Mouse (Mus musculus) liver, adult 2 months (tissue): ENCODE measurements around the gene Cdc42ep2. TPM values are rescaled to one million over a fixed set of nuclear protein-coding genes. Genes with fewer than 3 reads are reported as not detected.
A peak's percentile ranks its signal among the peaks of the same experiment; 100 is the strongest.

Experiments used
- DNase-seq: peaks from one replicate; pipeline ENCODE4 v3.0.0-alpha.2; 2011; ENCODE audit warnings: low read depth, low spot score; ENCODE audit errors: extremely low read depth
- H3K27ac ChIP-seq: fragments of 200-500 bp; replicated peaks from 2 replicates; pipeline ENCODE4 v1.5.1; 2012; ENCODE audit warnings: low read depth, mild to moderate bottlenecking, control low read depth, inconsistent platforms, low read length; ENCODE audit not compliant: insufficient read depth
- H3K27me3 ChIP-seq: fragments of 200-500 bp; 2 replicates; pipeline ENCODE4 v1.6.1; 2012; ENCODE audit warnings: mild to moderate bottlenecking, moderate library complexity, low read length, inconsistent platforms; ENCODE audit not compliant: control insufficient read depth, insufficient read depth
- H3K36me3 ChIP-seq: fragments of 200-500 bp; 2 replicates; pipeline ENCODE4 v1.6.1; 2012; ENCODE audit warnings: low read length, inconsistent platforms; ENCODE audit not compliant: control insufficient read depth, insufficient read depth
- H3K4me1 ChIP-seq: fragments of 200-500 bp; 2 replicates; pipeline ENCODE4 v1.6.1; 2011; ENCODE audit warnings: low read length; ENCODE audit not compliant: control insufficient read depth, insufficient read depth
- H3K4me3 ChIP-seq: fragments of 200-500 bp; 2 replicates; pipeline ENCODE4 v1.5.1; 2011; ENCODE audit warnings: low read depth, mild to moderate bottlenecking, control low read depth, low read length, moderate library complexity; ENCODE audit not compliant: insufficient read depth
- H3K79me2 ChIP-seq: fragments of 200-500 bp; 2 replicates; pipeline ENCODE4 v1.6.1; 2012; ENCODE audit warnings: inconsistent platforms, mild to moderate bottlenecking, low read length, moderate library complexity; ENCODE audit not compliant: control insufficient read depth, insufficient read depth
- H3K9ac ChIP-seq: fragments of 200-500 bp; 2 replicates; pipeline ENCODE4 v1.6.1; 2012; ENCODE audit warnings: low read depth, mild to moderate bottlenecking, control low read depth, inconsistent platforms, low read length
- CTCF ChIP-seq: fragments of 200-500 bp; IDR thresholded peaks from 2 replicates; pipeline ENCODE4 v1.5.1; 2011; ENCODE audit warnings: low read depth, low read length, control low read depth
- POLR2A ChIP-seq: fragments of 200-500 bp; IDR thresholded peaks from 2 replicates; pipeline ENCODE4 v1.6.1; 2011; ENCODE audit warnings: low read length, control low read depth; ENCODE audit not compliant: insufficient read depth; ENCODE audit errors: extremely low read depth
- WGBS: fragments of 180-500 bp; shearing (Covaris S2); methylation state at CpG from one replicate; pipeline ENCODE4 v1.1.7; 2018; 5-methylcytosine and 5-hydroxymethylcytosine counted together
- polyA plus RNA-seq: library from polyadenylated mRNA; depleted of rRNA; stranded (reverse); fragments of >200 nt; gene quantifications from 2 replicates; pipeline ENCODE4 v1.2.3, GENCODE M21; 2012
- total RNA-seq: library from RNA; depleted of rRNA; stranded (reverse); fragments of >200 nt; gene quantifications from 2 replicates; pipeline ENCODE4 v1.2.3, GENCODE M21; 2014

The Cdc42ep2 gene
- total and polyA plus RNA-seq, 2 experiments = 1.7 to 2.4 TPM

GRCm38 (mm10) chr19:5935691-5936090 lies 11.1 kb upstream of the Cdc42ep2 start:
- TF ChIP-seq CTCF = no peak
- no peak for TF ChIP-seq POLR2A
- peaks cover 6% of the 10 kb centered on the region; the same call in 1 of the 2 replicates for H3K4me1 ChIP-seq
- no peaks in the 10 kb centered on the region for H3K27me3 ChIP-seq
- H3K36me3 ChIP-seq = no peaks in the 10 kb centered on the region
- no peak for DNase-seq
- H3K4me3 ChIP-seq = no peak overlapping the region
- no peaks in the 10 kb centered on the region for H3K79me2 ChIP-seq
- peak overlapping the region; percentile 37 for H3K27ac ChIP-seq
- no peak overlapping the region for H3K9ac ChIP-seq
- 71% methylated on average over 5 of the region's 5 CpGs for WGBS

- Histone ChIP-seq H3K79me2 (no peaks in the 10 kb centered on the region), H3K4me1 (peaks cover 4% of the 10 kb centered on the region; the same call in 1 of the 2 replicates), H3K9ac (no peak overlapping the region), H3K27ac (peak overlapping the region; percentile 37), H3K4me3 (no peak overlapping the region), H3K27me3 (no peaks in the 10 kb centered on the region), H3K36me3 (no peaks in the 10 kb centered on the region)
- DNase-seq = no peak
- 50% methylated on average over 3 of the region's 3 CpGs for WGBS
- TF ChIP-seq CTCF (no peak), POLR2A (no peak)
These were observed 10.7 kb upstream of the Cdc42ep2 start for GRCm38 (mm10) chr19:5935266-5935665.

GRCm38 (mm10) chr19:5929634-5930596 lies 5.3 kb upstream of the Cdc42ep2 start:
- Histone ChIP-seq H3K27ac (peak overlapping the region; percentile 67), H3K79me2 (no peaks in the 10 kb centered on the region), H3K36me3 (no peaks in the 10 kb centered on the region), H3K9ac (no peak overlapping the region), H3K4me3 (no peak overlapping the region), H3K4me1 (0 out of 2 replicates have a peak, but pooled peaks cover 3% of the 10 kb centered on the region), H3K27me3 (no peaks in the 10 kb centered on the region)
- no peak for DNase-seq
- 73% methylated on average over 14 of the region's 14 CpGs for WGBS
- TF ChIP-seq CTCF (no peak), POLR2A (no peak)

GRCm38 (mm10) chr19:5928546-5928945 lies 3.9 kb upstream of the Cdc42ep2 start:
- no peak overlapping the region for H3K9ac ChIP-seq
- 0 out of 2 replicates have a peak, but pooled peaks cover 3% of the 10 kb centered on the region for H3K4me1 ChIP-seq
- 67% methylated on average over 3 of the region's 3 CpGs for WGBS
- no peaks in the 10 kb centered on the region for H3K79me2 ChIP-seq
- no peak overlapping the region for H3K27ac ChIP-seq
- no peaks in the 10 kb centered on the region for H3K36me3 ChIP-seq
- no peaks in the 10 kb centered on the region for H3K27me3 ChIP-seq
- TF ChIP-seq POLR2A = no peak
- no peak for TF ChIP-seq CTCF
- no peak for DNase-seq
- no peak overlapping the region for H3K4me3 ChIP-seq

- Histone ChIP-seq H3K9ac (no peak overlapping the region), H3K4me3 (no peak overlapping the region), H3K36me3 (no peaks in the 10 kb centered on the region), H3K27me3 (no peaks in the 10 kb centered on the region), H3K27ac (no peak overlapping the region), H3K79me2 (no peaks in the 10 kb centered on the region), H3K4me1 (0 out of 2 replicates have a peak, but pooled peaks cover 3% of the 10 kb centered on the region)
- TF ChIP-seq CTCF (no peak), POLR2A (no peak)
- WGBS = 75% methylated on average over 6 of the region's 6 CpGs
- no peak for DNase-seq
These were observed 3.5 kb upstream of the Cdc42ep2 start for GRCm38 (mm10) chr19:5928104-5928503.

GRCm38 (mm10) chr19:5927532-5927931 lies 2.9 kb upstream of the Cdc42ep2 start:
- 84% methylated on average over 8 of the region's 8 CpGs for WGBS
- H3K4me1 ChIP-seq = 0 out of 2 replicates have a peak, but pooled peaks cover 3% of the 10 kb centered on the region
- no peak for DNase-seq
- TF ChIP-seq POLR2A (no peak), CTCF (no peak)
- H3K4me3 ChIP-seq = no peak overlapping the region
- H3K27ac ChIP-seq = no peak overlapping the region
- H3K36me3 ChIP-seq = no peaks in the 10 kb centered on the region
- no peak overlapping the region for H3K9ac ChIP-seq
- H3K27me3 ChIP-seq = no peaks in the 10 kb centered on the region
- H3K79me2 ChIP-seq = no peaks in the 10 kb centered on the region
